Mouse (Mus musculus): Measurements from ENCODE around the gene Fat3.

The Fat3 gene

GRCm38 (mm10) chr9:16501186-16501711 lies at the start of gene Fat3:
Fat3 (minus strand) TSS chr9:16501285.
- CTCF ChIA-PET = no interaction called here

GRCm38 (mm10) chr9:16532884-16533283 lies 31.8 kb upstream of the Fat3 start:
- CTCF ChIA-PET = no interaction called here

DNA sequence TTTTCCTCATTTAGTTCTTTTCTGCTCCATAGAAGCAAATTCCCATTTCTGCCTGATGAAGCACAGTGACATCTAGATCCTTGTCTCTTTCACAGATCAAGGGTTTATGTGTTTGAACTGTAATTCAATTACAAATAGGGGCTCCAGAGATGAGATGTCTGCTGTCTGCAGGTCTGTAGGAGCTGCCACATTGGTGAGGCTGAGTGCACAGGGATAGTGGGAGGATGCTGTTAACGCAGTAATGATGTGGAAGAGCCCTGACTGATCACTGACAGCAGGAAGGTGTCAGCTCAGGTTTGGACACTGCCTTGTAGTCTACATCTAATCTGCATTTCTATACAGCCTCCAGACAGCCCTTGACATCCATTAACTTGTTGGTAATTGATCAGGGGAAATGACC lies 16.5 kb upstream of the Fat3 start:
- CTCF ChIA-PET = no interaction called here

DNA sequence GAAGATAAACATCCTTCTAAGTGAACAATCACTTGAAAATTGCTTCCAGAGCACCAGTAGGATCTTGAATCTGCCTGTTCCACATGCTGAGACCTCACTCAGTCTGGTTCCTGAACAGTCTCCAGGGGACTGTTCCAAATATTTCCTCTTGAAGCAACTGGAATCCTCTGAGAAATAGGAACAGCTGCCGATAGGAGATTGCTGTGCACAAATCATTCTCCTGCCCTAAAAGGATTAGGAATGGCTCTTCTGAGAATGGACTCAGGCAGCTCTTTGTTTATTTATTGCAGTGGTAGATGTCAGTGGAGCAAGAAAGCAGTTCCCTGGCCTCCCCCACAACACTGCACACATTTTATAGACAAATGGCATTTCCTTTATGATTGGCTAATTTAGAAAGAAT lies 10.9 kb upstream of the Fat3 start:
- CTCF ChIA-PET = no interaction called here

GRCm38 (mm10) chr9:16503776-16504175 lies 2.7 kb upstream of the Fat3 start:
- CTCF ChIA-PET = no interaction called here

- CTCF ChIA-PET = no interaction called here
Observed at GRCm38 (mm10) chr9:16502673-16503343, 1.7 kb upstream of the Fat3 start.

DNA sequence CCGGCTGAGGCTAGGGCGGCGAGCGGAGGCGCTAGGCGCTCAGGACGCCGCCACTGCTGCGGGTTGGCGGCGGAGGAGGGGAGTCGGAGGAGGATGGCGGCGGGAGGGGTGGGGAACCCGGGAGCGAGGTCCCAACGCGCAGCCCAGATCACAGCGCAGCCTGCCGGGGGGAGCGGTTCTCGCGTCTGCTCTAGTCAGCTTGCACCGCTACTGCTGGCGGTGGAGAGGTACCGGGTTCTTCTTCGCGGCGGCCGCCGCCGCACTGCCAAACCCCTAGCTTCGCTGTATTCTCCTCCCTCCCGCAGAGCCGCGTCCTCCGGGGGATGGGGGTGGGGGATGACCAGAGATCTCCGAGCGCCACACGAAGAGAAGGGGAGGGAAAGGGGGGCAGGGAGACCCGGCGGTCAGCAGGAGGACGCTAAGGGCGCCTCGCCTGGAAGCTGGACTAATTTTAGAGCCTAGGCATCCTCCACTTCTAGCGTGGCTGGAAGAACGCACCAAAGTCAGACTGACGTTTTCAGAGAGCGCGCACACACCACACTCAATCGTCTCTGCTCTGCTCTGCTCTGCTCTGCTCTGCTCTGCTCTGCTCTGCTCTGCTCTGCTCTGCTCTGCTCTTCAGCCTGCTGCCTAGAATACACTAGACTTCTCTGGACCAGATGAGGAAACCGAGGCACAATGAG lies 1.0 kb upstream of the Fat3 start:
- CTCF ChIA-PET = no interaction called here

DNA sequence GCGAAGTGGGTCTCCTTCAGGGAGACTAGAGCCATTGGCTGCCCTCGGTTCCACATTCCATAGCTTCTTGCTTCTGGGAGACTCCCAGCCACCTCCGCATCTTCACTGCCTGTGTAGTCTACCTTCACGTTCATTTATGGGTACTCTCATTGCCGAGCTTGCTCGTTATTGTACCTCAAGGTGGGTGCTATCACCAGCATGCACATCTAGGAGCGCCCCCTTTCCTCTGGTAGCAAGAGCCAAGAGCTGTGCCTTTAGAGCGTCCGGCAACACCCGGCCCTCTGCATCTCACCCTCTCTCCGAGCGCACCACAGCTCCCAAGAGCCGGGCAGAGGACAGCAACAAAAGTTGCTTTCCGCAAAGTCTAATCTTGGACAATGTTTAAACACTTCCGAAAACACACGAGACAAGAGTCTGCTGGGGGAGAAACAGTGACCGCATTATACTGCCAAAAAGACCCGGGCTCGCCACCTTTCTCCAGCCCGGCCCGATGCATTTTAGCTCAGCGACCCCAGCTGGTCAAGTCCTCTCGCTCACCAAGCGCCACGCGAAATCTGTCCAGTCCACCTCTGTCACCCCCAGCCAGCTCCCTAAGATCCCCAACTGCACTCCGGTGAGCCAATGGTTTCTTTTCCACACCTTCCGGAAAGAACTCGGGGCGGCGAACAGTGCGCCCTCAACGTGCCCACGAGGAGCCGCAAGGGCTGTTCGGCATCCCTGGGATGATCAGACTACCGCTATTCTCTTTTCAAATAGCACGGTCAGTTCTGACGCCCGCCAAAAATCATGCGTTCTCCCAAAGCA lies 501 bp downstream of the Fat3 start:
- CTCF ChIA-PET = no interaction called here

DNA sequence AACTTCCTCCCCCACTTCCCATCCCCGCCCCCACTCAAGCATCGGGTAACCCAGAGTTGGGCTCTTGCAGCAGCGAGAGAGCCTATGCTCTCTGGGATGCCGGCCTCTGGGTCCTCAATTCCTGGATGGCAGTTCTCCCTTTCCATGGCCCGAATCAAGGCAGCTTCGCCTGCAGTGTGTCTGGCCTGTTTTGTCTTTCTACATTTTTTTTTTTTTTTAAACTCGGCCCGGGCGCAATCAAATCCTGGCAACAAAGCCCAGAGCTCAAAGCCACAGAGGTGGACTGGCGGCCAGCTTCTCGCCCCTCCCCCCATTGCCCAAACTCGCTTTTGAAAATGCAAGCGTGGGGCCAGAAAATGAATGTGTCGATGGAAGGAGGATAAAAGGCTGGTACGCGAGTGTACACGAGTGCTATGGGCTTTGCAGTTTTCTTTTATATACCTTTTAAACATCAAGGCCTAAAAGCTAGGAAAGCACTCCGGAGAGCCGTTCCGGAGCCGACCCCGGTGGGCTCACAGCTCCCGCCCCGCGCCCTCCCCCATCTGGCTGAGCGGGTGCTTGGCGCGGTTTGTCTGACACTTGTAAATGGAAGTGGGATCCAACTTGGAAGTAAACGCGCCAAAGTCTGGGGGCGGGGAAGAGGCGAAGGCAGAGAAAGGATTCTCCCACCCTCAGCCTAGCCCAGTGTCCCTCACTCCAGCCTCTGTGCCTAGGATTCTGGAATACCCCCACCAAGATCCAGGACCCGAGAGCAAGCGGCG lies 1.3 kb downstream of the Fat3 start:
- CTCF ChIA-PET = no interaction called here

DNA sequence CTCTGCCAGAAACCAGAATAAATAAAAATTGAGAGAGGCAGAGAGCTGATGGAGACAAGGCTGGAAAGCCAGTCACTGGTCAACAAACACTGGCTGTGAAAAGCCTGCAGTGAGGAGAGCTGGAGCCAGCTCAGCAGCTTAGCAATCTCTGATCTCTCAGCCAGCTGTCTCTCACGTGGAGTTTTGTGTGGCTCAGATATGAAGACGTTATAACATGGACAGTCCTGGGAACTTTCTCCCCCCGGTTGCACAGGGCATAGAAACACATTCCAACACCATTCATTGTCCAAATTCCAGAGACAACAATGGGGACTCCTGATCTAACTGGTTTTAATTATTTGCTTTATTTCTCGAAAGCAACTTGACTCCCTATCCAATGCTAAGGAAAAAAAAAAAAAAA lies 2.2 kb downstream of the Fat3 start:
- CTCF ChIA-PET = no interaction called here

- CTCF ChIA-PET = no interaction called here
Observed at GRCm38 (mm10) chr9:16497361-16497760, 3.7 kb downstream of the Fat3 start.

DNA sequence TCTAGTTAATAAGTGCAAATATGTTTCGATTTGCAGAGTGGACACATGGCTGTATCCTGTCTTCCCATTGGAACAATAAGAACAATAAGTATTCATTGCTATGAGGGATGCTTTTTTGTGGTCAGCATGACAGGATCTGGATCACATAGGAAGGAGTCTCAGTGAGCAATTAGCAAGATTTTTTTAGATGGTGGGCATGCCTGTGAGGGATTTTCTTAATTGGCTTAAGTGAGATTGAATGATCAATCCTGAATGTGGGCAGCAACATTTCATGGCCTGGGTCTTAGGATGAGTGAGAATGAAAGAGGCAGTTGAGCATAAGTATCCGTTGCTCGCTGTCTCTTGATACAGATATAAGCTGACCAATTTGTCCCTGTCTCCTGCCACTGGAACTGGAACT lies 4.8 kb downstream of the Fat3 start:
- CTCF ChIA-PET = no interaction called here

DNA sequence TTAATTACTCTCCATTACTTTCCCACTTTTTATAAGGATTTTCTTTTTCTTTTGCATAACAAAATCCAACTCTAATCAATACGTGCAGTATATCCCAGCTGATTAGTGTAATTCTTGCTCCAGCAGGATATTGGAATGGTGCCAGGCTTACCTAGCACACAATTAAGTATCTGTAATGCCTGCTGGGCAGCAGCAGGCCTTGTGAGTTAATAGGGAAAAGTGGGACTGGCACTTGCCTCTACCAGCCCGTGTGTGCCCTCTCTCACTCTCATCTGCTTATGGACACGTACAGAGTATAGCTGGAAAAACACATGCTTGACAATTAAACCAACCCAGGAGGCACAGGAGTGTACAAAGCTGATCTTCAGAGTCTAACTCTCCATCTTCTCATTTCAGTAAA lies 11.4 kb downstream of the Fat3 start:
- CTCF ChIA-PET = no interaction called here

- CTCF ChIA-PET = no interaction called here
Observed at GRCm38 (mm10) chr9:16487565-16487964, 13.5 kb downstream of the Fat3 start.

DNA sequence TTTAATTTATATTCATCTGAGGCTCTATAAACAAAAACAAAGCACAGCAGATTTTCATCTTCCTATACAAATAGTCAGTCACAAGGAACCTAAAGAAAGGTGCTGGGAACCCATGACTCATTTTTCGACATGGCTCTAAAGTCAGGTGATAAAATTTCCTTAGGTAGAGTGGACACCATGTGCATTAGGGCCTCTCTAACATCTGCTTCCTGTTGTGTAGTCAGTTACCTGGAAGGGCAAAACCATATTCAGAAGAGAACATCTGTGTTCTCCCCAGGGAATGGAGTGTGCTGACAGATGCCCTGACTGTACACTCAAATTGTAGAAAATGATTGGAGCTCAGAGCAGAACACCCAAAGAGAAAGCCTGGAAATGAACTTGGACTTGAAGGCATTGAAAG lies 14.9 kb downstream of the Fat3 start:
- CTCF ChIA-PET = no interaction called here

- CTCF ChIA-PET = no interaction called here
Observed at GRCm38 (mm10) chr9:16485173-16485572, 15.9 kb downstream of the Fat3 start.

DNA sequence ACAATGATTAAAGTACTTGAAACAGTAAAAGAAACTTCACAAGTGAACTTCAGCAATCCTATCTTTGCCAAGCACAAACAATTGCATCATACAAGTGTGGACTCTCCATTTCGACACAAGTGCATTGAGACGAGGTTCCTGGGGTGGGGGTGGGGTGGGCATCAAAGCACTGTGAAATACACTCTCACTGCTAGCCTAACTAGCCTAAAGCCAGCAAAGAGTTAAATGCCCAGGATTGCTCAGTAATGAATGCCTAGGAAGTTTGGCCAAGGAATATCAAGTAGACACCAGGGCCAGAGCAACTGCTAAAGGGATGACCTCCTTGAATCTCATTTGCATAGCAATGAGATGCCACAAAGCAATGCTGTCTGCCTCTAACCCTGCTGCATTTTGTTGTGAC lies 16.3 kb downstream of the Fat3 start:
- CTCF ChIA-PET = no interaction called here

DNA sequence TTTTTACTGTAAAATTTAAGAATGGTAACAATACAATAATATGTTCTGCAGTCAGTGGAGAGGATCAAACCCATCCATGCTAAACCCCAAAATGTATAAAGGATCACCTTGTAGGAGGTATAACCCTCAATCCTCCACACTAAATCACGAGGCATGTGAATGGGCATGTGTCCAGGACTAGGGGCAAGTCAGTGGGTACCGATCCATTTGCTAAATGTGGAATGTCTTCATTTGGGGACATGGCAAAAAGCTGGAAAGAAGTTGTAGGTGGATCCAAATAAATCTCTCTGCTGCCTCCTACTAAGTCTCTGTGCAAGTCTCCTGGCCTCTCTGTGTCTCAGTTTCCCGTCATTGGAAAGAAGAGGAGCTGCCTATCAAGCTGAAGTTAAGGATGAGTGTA lies 39.6 kb downstream of the Fat3 start:
- CTCF ChIA-PET = no interaction called here

- CTCF ChIA-PET = no interaction called here
Observed at GRCm38 (mm10) chr9:16460591-16460990, 40.5 kb downstream of the Fat3 start.

DNA sequence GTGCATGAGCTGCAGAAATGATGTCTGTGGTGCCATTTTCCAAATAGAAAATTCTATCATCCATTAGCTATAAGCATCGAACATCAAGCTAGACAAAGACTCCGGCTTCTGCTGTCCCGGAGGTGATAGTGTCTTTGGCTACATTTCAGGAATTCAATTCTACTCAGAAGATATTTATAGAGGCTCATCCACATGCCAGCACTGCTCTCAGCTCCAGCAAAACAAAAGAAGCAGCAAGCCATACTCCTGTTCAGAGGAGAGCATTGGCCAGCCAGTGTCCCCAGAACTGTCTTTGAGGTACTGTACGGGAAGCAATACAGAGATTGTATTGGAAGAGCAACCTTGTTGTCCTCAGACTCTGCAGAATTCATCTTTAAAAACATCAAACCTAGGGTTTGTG lies 59.2 kb downstream of the Fat3 start:
- CTCF ChIA-PET = no interaction called here

DNA sequence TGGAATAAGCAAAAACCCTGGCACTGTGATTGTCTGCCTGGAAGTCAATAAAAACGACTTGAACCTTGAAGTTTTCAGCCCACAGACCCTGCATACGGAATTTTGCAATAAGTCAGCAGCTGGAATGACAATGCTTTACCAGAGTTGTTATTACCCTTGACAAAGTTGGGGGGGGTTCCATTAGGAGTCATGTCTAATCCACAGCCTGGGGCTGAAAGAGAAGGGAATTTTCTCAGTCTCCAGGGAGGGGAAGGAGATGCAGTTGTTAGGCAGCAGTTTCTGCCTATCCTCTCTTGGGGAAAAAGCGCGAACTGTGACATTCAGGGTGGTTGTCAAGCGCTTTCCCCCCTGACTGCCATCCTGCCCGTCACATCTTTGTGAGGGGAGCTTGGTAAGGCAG lies 60.4 kb downstream of the Fat3 start:
- CTCF ChIA-PET = no interaction called here

DNA sequence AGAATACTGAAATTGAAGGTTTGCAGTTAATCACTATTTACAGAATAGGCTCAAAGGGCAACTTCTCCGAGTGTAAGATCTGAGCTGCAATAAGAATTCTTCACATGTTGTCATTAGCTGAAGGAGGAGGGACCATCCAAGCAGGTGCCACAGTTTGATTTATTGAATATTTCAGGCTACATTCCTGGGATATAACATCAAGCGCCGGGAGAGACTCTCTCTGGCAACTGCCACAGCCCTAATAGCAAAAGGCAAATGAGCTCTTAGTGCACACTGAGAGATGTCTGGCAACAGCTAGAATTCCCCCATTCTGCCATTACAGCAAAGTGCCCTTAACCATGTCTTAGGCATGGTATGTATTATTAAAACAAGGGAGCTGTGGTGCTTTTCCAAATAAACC lies 61.1 kb downstream of the Fat3 start:
- CTCF ChIA-PET = no interaction called here

All from spleen, embryonic (tissue).